Mouse (Mus musculus) liver, adult (tissue): Measurements from ENCODE around the gene Gm21981.

ENCODE experiments used
- GATA4 ChIP-seq: IDR thresholded peaks from 2 replicates; pipeline ENCODE4 v1.6.1; 2014; ENCODE audit warnings: mild to moderate bottlenecking, low read length; ENCODE audit not compliant: insufficient replicate concordance

The Gm21981 gene

DNA sequence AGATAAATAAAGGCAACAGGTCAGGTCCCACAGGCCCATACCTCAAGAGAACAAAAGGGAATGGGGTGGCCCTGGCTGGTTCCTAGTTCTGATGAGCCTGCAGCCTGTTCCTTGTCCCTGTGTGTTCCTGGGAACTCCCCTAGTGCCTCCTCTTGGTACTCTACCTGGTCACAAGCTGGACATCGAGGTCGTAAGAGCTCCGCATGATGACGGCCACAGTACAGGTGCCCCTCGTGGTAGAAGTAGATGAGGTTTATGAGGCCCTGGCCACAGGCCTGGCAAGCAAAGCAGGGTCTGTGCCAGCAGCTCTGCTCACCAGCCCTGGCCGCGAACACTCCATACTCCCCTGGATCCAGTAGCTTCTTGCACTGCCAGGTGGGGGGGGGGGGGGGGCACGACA lies 4.4 kb downstream of the Gm21981 start:
- no peak for TF ChIP-seq GATA4

DNA sequence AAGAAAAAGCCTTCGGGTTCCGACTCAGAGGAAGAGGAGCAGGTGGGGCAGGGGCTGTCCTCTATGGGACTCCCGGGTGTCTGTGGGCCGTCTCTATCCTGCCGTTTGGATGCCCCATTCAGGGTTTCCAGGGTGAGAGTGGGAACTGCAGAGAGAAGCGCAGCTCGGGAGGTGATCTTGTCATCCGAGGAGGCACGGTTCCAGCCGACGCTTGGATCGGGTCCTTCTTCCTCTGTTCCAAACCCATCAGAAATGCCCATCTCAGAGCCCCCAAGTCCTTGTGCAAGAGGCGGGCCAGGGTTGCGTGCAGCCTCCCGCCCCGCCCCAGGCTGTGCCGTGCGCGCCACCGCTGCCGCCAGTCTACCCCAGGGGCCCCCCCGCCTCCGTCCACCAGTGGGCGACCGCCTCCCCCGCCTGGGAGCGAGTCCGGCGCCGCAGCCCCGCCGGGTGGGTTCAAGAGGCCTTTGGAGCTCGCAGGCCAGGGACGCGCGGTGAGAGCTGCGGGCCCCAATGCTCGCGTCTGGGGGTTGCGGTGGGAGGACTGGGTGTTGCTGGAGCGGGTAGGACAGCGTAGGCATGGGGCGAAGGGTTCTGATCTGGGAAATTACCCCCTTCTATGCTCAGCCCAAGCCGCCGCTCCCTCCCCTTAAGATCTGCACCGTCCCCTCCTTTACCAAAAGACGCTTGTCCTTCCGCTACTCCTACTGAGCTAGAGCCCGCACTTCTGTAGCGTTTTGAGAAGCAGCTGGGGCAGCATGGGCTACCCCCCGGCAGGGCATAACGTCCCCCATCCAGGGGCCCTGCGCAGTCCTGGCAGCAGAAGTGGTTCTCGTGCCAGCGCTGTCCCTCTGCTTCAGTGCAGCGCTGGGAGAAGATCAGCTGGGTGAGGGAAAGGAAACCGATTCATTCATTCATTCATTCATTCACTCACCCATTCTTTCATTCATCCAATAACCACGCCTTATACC lies 5.4 kb downstream of the Gm21981 start, which contains the start of gene Frs3:
Gene Frs3, plus strand, starts transcription at position 423 of the 968 bp plus-strand sequence.
- TF ChIP-seq GATA4, result no peak

GRCm38 (mm10) chr17:47688344-47688607 lies 6.0 kb downstream of the Gm21981 start, which contains the start of gene Tomm6:
TSS of gene Tomm6 (minus strand) at chr17:47688386.
- TF ChIP-seq GATA4, result no peak

DNA sequence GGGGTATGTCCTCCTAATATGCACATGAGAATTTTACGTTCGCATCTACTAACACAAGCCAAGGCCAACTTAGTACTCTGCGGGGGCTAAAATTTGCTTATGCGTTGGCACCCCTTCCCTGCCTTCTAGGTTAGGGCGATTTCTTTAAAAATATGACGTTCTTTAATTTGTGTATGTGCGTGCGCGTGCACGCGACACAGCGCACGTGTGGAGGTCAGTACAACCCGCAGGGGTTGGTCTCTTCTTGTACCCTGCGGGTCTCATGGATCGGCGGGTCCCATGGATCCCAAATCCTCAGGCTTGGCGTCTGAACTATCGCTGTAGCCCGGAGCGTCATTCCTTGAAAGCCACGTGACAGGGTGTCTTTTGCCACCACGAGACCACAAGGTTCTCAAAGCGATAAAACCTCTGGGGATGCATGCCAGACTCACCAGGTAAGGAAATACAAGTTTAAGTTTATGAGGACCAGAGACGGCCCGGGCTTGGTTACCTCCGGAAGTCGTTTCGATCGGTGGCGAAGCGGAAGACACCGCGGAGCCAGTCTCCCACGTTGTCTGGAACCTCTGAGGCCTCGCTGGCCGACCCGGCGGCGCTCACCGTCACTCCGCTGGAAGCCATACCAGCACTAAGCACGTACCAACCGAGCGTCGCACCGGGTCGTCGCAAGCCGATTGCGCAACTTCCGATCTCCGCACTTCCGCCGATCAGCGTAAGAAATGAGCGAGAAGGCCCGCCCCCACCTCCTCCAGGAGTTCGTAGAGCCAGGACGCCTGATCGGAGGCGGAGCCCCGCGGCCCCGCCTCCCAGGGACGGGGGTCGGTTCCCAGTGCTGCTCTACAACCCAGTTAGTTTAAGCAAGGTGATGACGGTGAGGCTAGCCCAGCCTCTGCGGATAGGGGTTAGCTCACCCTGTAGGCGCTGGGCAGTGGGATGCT lies 6.6 kb downstream of the Gm21981 start:
- TF ChIP-seq GATA4, result no peak; the same call in 1 of the 2 replicates

- no peak for TF ChIP-seq GATA4
Observed at GRCm38 (mm10) chr17:47682836-47683235, 11.4 kb downstream of the Gm21981 start.

- no peak for TF ChIP-seq GATA4
Observed at GRCm38 (mm10) chr17:47678702-47679101, 15.6 kb downstream of the Gm21981 start.

- TF ChIP-seq GATA4, result no peak
Observed at GRCm38 (mm10) chr17:47678238-47678637, 16.0 kb downstream of the Gm21981 start.

DNA sequence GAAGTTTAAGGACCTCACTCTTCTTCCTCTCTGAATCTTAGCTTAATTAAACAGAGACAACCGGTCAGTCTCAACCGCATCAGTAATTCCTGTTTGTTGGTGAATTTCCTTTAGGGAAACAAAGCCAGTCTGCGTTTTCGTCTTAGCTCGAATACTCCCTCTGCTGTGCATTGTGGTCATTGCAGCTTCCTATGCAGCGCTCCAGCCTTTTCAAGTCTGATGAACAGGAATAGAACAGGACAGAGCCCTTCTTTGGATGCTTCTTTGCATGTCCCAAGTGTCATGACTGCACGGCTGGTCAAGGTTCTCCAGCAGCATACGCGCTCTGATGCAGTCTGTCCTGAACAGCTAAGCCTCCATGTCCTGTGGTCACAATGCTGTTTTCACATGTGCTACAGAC lies 17.7 kb downstream of the Gm21981 start:
- TF ChIP-seq GATA4, result no peak

GRCm38 (mm10) chr17:47672311-47673111 lies 21.7 kb downstream of the Gm21981 start:
- TF ChIP-seq GATA4, result no peak

GRCm38 (mm10) chr17:47671988-47672310 lies 22.3 kb downstream of the Gm21981 start:
- no peak for TF ChIP-seq GATA4

- no peak for TF ChIP-seq GATA4
Observed at GRCm38 (mm10) chr17:47669166-47669565, 25.1 kb downstream of the Gm21981 start.

GRCm38 (mm10) chr17:47664474-47664873 lies 29.8 kb downstream of the Gm21981 start:
- TF ChIP-seq GATA4, result no peak

DNA sequence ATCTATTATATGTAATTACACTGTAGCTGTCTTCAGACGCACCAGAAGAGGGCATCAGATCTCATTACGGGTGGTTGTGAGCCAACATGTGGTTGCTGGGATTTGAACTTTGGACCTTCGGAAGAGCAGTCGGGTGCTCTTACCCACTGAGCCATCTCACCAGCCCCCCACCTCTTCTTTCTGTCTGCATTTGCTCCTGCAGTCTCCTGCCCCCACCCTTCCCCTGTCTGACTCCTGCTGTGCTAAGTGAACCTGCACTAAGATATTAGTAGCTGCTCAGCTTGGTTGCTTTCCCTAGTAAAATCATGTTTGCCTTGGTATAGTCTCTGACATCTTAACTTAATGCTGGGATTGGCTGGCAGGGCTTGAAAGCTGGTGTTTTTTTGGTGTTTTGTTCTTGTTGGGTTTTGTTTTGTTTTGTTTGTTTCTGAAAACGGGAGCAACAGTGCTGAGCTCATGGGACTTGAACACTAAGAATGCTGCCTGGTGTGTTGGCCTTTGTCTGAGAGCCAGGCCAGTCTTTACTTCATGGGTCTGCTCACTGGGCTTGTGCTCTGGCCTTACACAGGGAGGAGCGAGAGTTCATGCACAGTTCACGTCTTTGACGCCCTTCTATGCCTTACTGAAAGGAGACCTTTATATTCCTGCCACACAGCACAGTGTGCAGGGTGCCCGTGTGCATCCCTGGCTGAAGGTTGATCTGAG lies 31.1 kb downstream of the Gm21981 start:
- TF ChIP-seq GATA4, result no peak

DNA sequence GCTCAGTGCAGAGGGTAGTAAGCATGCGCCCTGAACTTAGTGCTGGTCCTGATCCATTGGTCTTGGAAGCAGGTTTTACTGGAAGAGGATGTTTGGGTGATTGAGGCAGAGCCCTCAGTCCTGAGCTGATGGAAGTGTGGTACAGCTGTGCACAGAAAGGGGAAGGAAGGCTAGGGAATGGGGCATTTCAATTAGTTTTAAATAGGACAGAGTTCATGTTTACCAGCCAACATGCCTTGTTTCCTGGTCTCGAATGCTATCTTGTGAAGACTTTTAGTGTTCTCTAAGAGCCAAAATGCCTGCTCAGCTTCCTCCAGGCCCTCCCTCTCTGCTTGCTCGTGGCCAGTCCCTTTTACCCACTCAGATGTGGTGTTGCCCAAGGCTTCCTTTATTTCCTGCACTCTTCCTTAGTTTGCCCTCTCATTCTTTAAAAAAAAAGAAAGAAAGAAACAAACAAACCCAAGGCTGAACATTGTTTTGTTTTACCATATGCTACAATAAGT lies 35.5 kb downstream of the Gm21981 start:
- TF ChIP-seq GATA4, result no peak

- no peak for TF ChIP-seq GATA4
Observed at GRCm38 (mm10) chr17:47657901-47658300, 36.4 kb downstream of the Gm21981 start.

DNA sequence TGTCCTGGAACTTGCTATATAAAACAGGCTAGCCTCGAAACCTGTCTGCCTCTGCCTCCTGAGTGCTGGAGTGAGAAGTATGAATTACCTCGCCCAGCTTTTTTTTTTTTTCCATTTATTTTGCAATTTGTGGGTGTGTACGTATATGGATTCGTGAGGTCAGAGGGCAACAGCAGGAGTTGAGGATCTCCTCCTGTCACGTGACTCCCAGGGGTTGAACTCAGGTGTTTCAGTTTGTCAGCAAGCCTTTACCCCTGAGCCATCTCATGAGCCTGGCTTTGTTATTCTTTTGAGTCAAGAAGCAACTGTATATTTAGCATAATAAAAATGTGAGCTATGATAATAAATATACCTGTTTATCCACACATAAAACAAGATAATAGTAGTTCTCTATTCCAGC lies 38.6 kb downstream of the Gm21981 start:
- no peak for TF ChIP-seq GATA4
